8 mouse cellular contexts compared by ENCODE assay signal in genomic region chr12:75893392-75893791, GRCm38 (mm10).
DNase-seq lines count a peak whose midpoint lies in the region; ATAC-seq and TF ChIP-seq lines count a peak whose summit lies in the region.
"Had no signal": no experiment of that assay in that cellular context is flagged by ENCODE, and none has a peak within 500 bp of the region (broad histone marks: within the 10 kb centered on the region; RNA-seq: fewer than 3 reads in every experiment).

No protein-coding gene starts in this region.

- no peak overlapping the region for H3K4me3 ChIP-seq in CH12.LX (replicated peaks in 1 of 3; ENCODE audit: low read depth in 2 of 3, low read length in 2 of 3, poor library complexity in 1 of 3)
- no peak overlapping the region for H3K4me3 ChIP-seq in lung, postnatal 0 days (ENCODE audit: low read depth, low read length)

- TF ChIP-seq POLR2A in CH12.LX (IDR thresholded peaks at IDR 0.05; ENCODE audit: low read depth, low read length): no peak

- H3K4me2 ChIP-seq in CH12.LX (ENCODE audit: insufficient read depth, low read depth, poor library complexity, severe bottlenecking): no peak overlapping the region
- no peak overlapping the region for H3K4me2 ChIP-seq in lung, postnatal 0 days (replicated peaks; ENCODE audit: low read depth, low read length)
- H3K4me2 ChIP-seq: heart, embryonic 11.5 days had no signal

- ATAC-seq in lung, postnatal 0 days: no peak

- WGBS in lung, postnatal 0 days: 69% methylated on average over 5 of the region's 5 CpGs

- no peaks in the 10 kb centered on the region for H3K79me2 ChIP-seq in CH12.LX (replicated peaks; ENCODE audit: control insufficient read depth, extremely low read depth, insufficient read depth, poor library complexity, severe bottlenecking)

- no peak for TF ChIP-seq EP300 in CH12.LX (IDR thresholded peaks at IDR 0.05; ENCODE audit: low read length)
- TF ChIP-seq EP300 in lung, postnatal 0 days (IDR thresholded peaks at IDR 0.05): no peak

- DNase-seq in kidney, adult 18-20 months: peak; percentile 42
- no peak for DNase-seq in kidney, adult 11 months
- DNase-seq in CH12.LX (ENCODE audit: extremely low read depth) (peak; percentile 31), R1 (ENCODE audit: low read depth, low spot score) (peak; percentile 65)
- peak; percentile 36 for DNase-seq in lung, postnatal 0 days (ENCODE audit: low spot score)
- DNase-seq in yolk sac, embryonic 10.5 days (ENCODE audit: low spot score): no peak
- no peak for DNase-seq in gastrocnemius, postnatal 10 days

- no peaks in the 10 kb centered on the region for H3K9me3 ChIP-seq in CH12.LX (replicated peaks; ENCODE audit: low read length)
- H3K9me3 ChIP-seq in lung, postnatal 0 days (ENCODE audit: low read length): no peaks in the 10 kb centered on the region

- TF ChIP-seq RAD21 in CH12.LX (IDR thresholded peaks at IDR 0.05; ENCODE audit: low read depth, low read length): peak; percentile 67

- no peaks in the 10 kb centered on the region for H3K27me3 ChIP-seq in CH12.LX (replicated peaks)
- H3K27me3 ChIP-seq in lung, postnatal 0 days (replicated peaks; ENCODE audit: insufficient read depth, low read length): no peaks in the 10 kb centered on the region

- in situ Hi-C loops in CH12.LX (cut with MboI; ENCODE audit: low pct_ligation_motif_present, low pct_unique_long_range_greater_than_20kb, low sequenced_read_pairs): loop anchor here (10.0 kb wide), 1 partner anchor 99 kb away; no protein-coding TSS in a partner anchor

- peak in 1 of 2 experiments; percentile 78; a peak in 2 of 4 replicates for TF ChIP-seq CTCF in CH12.LX (conservative IDR thresholded peaks at IDR 0.05 in 1 of 2, IDR thresholded peaks at IDR 0.05 in 1 of 2; ENCODE audit: low read depth in 2 of 2, low read length in 2 of 2)
- TF ChIP-seq CTCF in lung, postnatal 0 days (IDR thresholded peaks at IDR 0.05): peak; percentile 62

- peaks cover 0 to 12% of the 10 kb centered on the region in 2 experiments; a peak in 2 of 4 replicates for H3K4me1 ChIP-seq in CH12.LX (ENCODE audit: control insufficient read depth in 1 of 2, insufficient read depth in 2 of 2)
- H3K4me1 ChIP-seq in lung, postnatal 0 days (ENCODE audit: insufficient read depth, low read depth, low read length): no peaks in the 10 kb centered on the region

- no peaks in the 10 kb centered on the region for H3K36me3 ChIP-seq in CH12.LX (replicated peaks in 1 of 2; ENCODE audit: control insufficient read depth in 1 of 2, insufficient read depth in 1 of 2, low read length in 1 of 2)
- H3K36me3 ChIP-seq in lung, postnatal 0 days (ENCODE audit: insufficient read depth, low read length): peaks cover 7% of the 10 kb centered on the region; the same call in 1 of the 2 replicates

- no peak overlapping the region for H3K27ac ChIP-seq in CH12.LX (ENCODE audit: insufficient read depth, low read depth)
- H3K27ac ChIP-seq in lung, postnatal 0 days (ENCODE audit: low read length): no peak overlapping the region

- no peak overlapping the region for H3K9ac ChIP-seq in CH12.LX (ENCODE audit: insufficient read depth, low read depth)
- H3K9ac ChIP-seq in lung, postnatal 0 days (replicated peaks; ENCODE audit: low read depth): no peak overlapping the region

- dilution Hi-C loops in CH12.LX (cut with MboI; ENCODE audit: extremely low pct_ligation_motif_present, extremely low pct_unique_long_range_greater_than_20kb, low sequenced_read_pairs): no loop called here

TF ChIP-seq in CH12.LX, 34 proteins besides CTCF, POLR2A, EP300 and RAD21:
- TF ChIP-seq MEF2A (IDR thresholded peaks at IDR 0.05; ENCODE audit: borderline replicate concordance, low read depth, low read length) (no peak), JUND (conservative IDR thresholded peaks at IDR 0.05; ENCODE audit: low read depth, low read length) (0 out of 2 replicates have a peak, but pooled peaks have one; percentile 13), MYC (IDR thresholded peaks at IDR 0.05; ENCODE audit: low read depth, low read length) (peak; percentile 90), SMC3 (IDR thresholded peaks at IDR 0.05; ENCODE audit: low read depth, low read length) (peak; percentile 74), JUN (IDR thresholded peaks at IDR 0.05; ENCODE audit: insufficient read depth, low read depth, low read length) (no peak), E2F4 (IDR thresholded peaks at IDR 0.05; ENCODE audit: insufficient replicate concordance, low read depth, low read length) (no peak), NRF1 (IDR thresholded peaks at IDR 0.05; ENCODE audit: low read depth, low read length) (no peak), ZKSCAN1 (IDR thresholded peaks at IDR 0.05; ENCODE audit: borderline replicate concordance, low read depth, low read length) (no peak), IRF4 (IDR thresholded peaks at IDR 0.05; ENCODE audit: low read depth, low read length) (no peak), SIN3A (IDR thresholded peaks at IDR 0.05; ENCODE audit: low read length) (no peak), ZC3H11A (IDR thresholded peaks at IDR 0.05; ENCODE audit: low read depth, low read length) (peak; percentile 38; the same call in 1 of the 2 replicates)

Comparison
In these comparisons a context has a peak if more than half of its experiments do, and no peak if none do; other contexts are left out.
1. DNase-seq: peak in kidney, adult 18-20 months (single experiment), CH12.LX (single experiment), R1 (single experiment) and lung, postnatal 0 days (single experiment); none in kidney, adult 11 months (single experiment), yolk sac, embryonic 10.5 days (single experiment) and gastrocnemius, postnatal 10 days (single experiment).